In genomic region chr13:23465600-23466109, GRCm38 (mm10) we compare ENCODE assay signal across 8 mouse cellular contexts. TPM values are rescaled to one million over a fixed set of nuclear protein-coding genes. Genes with fewer than 3 reads are reported as not detected.
DNase-seq lines count a peak whose midpoint lies in the region; ATAC-seq and TF ChIP-seq lines count a peak whose summit lies in the region.

Gene Btn1a1, minus strand, starts transcription at chr13:23465901.

- TF ChIP-seq CTCF in left cerebral cortex, adult 2 months (IDR thresholded peaks at IDR 0.05), result no peak

- H3K4me3 ChIP-seq in left cerebral cortex, adult 2 months, result peak within 1 kb of the TSS; percentile 66
- peak within 1 kb of the TSS; percentile 57 for H3K4me3 ChIP-seq in hindbrain, embryonic 13.5 days
- peak within 1 kb of the TSS; percentile 66 for H3K4me3 ChIP-seq in midbrain, embryonic 10.5 days

- H3K4me2 ChIP-seq in hindbrain, embryonic 13.5 days, result peak within 1 kb of the TSS; percentile 82

- H3K27me3 ChIP-seq in hindbrain, embryonic 13.5 days, result peaks cover 24% of the 10 kb centered on the region
- H3K27me3 ChIP-seq in midbrain, embryonic 10.5 days (ENCODE audit: low read depth, poor library complexity, severe bottlenecking), result peaks cover 14% of the 10 kb centered on the region

- no peaks in the 10 kb centered on the region for H3K9me3 ChIP-seq in hindbrain, embryonic 13.5 days
- H3K9me3 ChIP-seq in midbrain, embryonic 10.5 days (replicated peaks), result no peaks in the 10 kb centered on the region

- intact Hi-C loops in left cerebral cortex, adult 2 months (cut with DNase I), result loop anchor here (2.0 kb wide), 1 partner anchor 49 kb away; no protein-coding TSS in a partner anchor
- intact Hi-C loops in left cerebral cortex, postnatal 36 days (cut with DNase I), result no loop called here

- WGBS in hindbrain, embryonic 13.5 days, result 1% methylated on average over 7 of the region's 7 CpGs
- WGBS in midbrain, embryonic 10.5 days, result 2% methylated on average over 7 of the region's 7 CpGs

- DNase-seq in left cerebral cortex, adult 2 months (ENCODE audit: extremely low spot score in 1 of 2, low spot score in 2 of 2), result no peak
- no peak for DNase-seq in left cerebral cortex, postnatal 36 days (ENCODE audit: low spot score in 2 of 2)
- DNase-seq in c-Kit-negative CD71-positive TER-119-positive erythroid progenitor cells, embryonic 14.5 days (ENCODE audit: low read depth, low spot score), result peak; percentile 40
- DNase-seq in midbrain, embryonic 10.5 days (ENCODE audit: low spot score), result peak; percentile 38
- no peak for DNase-seq in urinary bladder, adult 18-20 months (ENCODE audit: low spot score in 2 of 2)
- no peak for DNase-seq in gastrocnemius, postnatal 4 days (ENCODE audit: low spot score in 2 of 2)
- DNase-seq in adrenal gland, adult 8-10 months, result no peak

- H3K4me1 ChIP-seq in hindbrain, embryonic 13.5 days (replicated peaks), result peaks cover 19% of the 10 kb centered on the region
- peaks cover 27% of the 10 kb centered on the region for H3K4me1 ChIP-seq in midbrain, embryonic 10.5 days

- 0 out of 2 replicates have a peak, but pooled peaks have one; percentile 8 for ATAC-seq in hindbrain, embryonic 13.5 days (ENCODE audit: low FRiP score)

- H3K36me3 ChIP-seq in hindbrain, embryonic 13.5 days, result no peaks in the 10 kb centered on the region
- H3K36me3 ChIP-seq in midbrain, embryonic 10.5 days, result no peaks in the 10 kb centered on the region

- no peak within 1 kb of the TSS for H3K27ac ChIP-seq in left cerebral cortex, adult 2 months
- H3K27ac ChIP-seq in hindbrain, embryonic 13.5 days, result no peak within 1 kb of the TSS
- H3K27ac ChIP-seq in midbrain, embryonic 10.5 days (replicated peaks), result 0 out of 2 replicates have a peak within 1 kb of the TSS, but pooled peaks have one; percentile 47

- H3K9ac ChIP-seq in hindbrain, embryonic 13.5 days, result peak within 1 kb of the TSS; percentile 75

RNA-seq across cellular contexts. Expression of gene Btn1a1, which starts in this region (rescaled TPM):
- not detected for total RNA-seq in left cerebral cortex, adult 2 months (2021)
- total RNA-seq in left cerebral cortex, postnatal 36 days (2021), result not detected
- polyA plus RNA-seq in hindbrain, embryonic 13.5 days (2015; fragmentation: Nextera tagmentation; extraction: Ambion mirVana), result 0.06 TPM in 1 of 2 replicates, not detected in the other
- 0.04 and 0.06 TPM in 2 replicates for polyA plus RNA-seq in midbrain, embryonic 10.5 days (2016; fragmentation: Nextera tagmentation; extraction: Ambion mirVana)
- not detected for total RNA-seq in gastrocnemius, postnatal 4 days (2021)
- total RNA-seq in adrenal gland, adult 8-10 months (2022), result not detected

Comparison
In these comparisons a context has a peak if more than half of its experiments do, and no peak if none do; other contexts are left out.
1. Peak in ATAC-seq, H3K4me3 ChIP-seq, H3K9ac ChIP-seq and H3K4me2 ChIP-seq in hindbrain, embryonic 13.5 days; RNA of the gene not detected or under 1 TPM.
2. Peak in DNase-seq, H3K4me3 ChIP-seq and H3K27ac ChIP-seq in midbrain, embryonic 10.5 days; RNA of the gene not detected or under 1 TPM.